Mouse (Mus musculus) brain, embryonic 14.5 days (tissue): ENCODE results near the gene Tacr2.

Experiments
- CTCF ChIP-seq: fragments of 200-500 bp; IDR thresholded peaks from 2 replicates; pipeline ENCODE4 v1.5.1; 2012; ENCODE audit warnings: inconsistent platforms, mild to moderate bottlenecking, moderate library complexity, borderline replicate concordance; ENCODE audit not compliant: insufficient read depth, insufficient read length; ENCODE audit errors: extremely low read depth
- POLR2A ChIP-seq: fragments of 200-500 bp; IDR thresholded peaks from 2 replicates; pipeline ENCODE4 v1.6.1; 2012; ENCODE audit warnings: mild to moderate bottlenecking, inconsistent platforms, borderline replicate concordance; ENCODE audit not compliant: poor library complexity, insufficient read depth, insufficient read length, severe bottlenecking; ENCODE audit errors: extremely low read depth

DNA sequence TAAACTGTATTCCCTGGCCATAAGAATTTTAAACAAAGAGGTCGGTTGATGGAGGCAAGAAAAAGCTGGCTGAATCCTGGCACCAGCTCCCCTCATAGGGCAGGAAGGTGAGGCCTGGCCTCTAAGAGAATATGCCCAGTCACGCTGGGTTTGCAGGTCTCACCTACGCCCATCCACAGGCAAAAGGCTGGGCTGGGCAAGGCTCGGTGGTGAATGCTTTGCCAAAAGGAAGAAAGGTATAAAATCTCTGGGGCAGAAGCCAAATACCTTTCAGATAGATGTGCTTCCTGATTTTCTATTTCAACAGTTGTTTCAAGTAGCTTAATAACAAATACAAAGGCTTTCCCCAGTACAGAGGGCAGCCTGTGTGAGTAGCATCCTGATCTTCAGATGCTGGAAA, 27.4 kb downstream of the Tacr2 start:
- no peak for TF ChIP-seq CTCF
- no peak for TF ChIP-seq POLR2A
